Mouse (Mus musculus): Measurements from ENCODE around the gene Panx2. TPM values are rescaled to one million over a fixed set of nuclear protein-coding genes. Genes with fewer than 3 reads are reported as not detected.

Panx2 gene
- total and polyA plus RNA-seq, 3 experiments = not detected

DNA sequence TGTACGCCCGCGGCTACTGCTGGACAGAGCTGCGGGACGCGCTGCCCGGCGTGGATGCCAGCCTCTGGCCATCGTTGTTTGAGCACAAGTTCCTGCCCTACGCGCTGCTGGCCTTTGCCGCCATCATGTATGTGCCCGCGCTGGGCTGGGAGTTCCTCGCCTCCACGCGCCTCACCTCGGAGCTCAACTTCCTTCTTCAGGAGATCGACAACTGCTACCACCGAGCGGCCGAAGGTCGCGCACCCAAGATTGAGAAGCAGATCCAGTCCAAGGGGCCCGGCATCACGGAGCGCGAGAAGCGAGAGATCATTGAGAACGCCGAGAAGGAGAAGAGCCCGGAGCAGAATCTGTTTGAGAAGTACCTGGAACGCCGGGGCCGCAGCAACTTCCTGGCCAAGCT lies 8.1 kb downstream of the Panx2 start:
- TF ChIP-seq CHD2 (IDR thresholded peaks at IDR 0.05; ENCODE audit: low read length) = no peak
- TF ChIP-seq GABPA (IDR thresholded peaks at IDR 0.05; ENCODE audit: insufficient replicate concordance, low read depth, low read length) = no peak
- no peak for TF ChIP-seq RAD21 (IDR thresholded peaks at IDR 0.05; ENCODE audit: low read depth, low read length)
- no peak for TF ChIP-seq RCOR1 (conservative IDR thresholded peaks at IDR 0.05; ENCODE audit: low read depth, low read length)
- no peak for TF ChIP-seq TBP (conservative IDR thresholded peaks at IDR 0.05; ENCODE audit: low read depth, low read length)
- TF ChIP-seq SMC3 (IDR thresholded peaks at IDR 0.05; ENCODE audit: low read depth, low read length) = no peak
- no peak for TF ChIP-seq CTCF (conservative IDR thresholded peaks at IDR 0.05 in 1 of 2, IDR thresholded peaks at IDR 0.05 in 1 of 2; ENCODE audit: low read depth in 2 of 2, low read length in 2 of 2)
- TF ChIP-seq ZMIZ1 (IDR thresholded peaks at IDR 0.05; ENCODE audit: low read depth, low read length) = no peak
- no peak for TF ChIP-seq IRF4 (IDR thresholded peaks at IDR 0.05; ENCODE audit: low read depth, low read length)
- no peak for TF ChIP-seq BHLHE40 (IDR thresholded peaks at IDR 0.05; ENCODE audit: low read depth, low read length)
- no peak for TF ChIP-seq PAX5 (IDR thresholded peaks at IDR 0.05; ENCODE audit: low read length)
- TF ChIP-seq USF1 (IDR thresholded peaks at IDR 0.05; ENCODE audit: low read depth, low read length) = no peak
- TF ChIP-seq ZKSCAN1 (IDR thresholded peaks at IDR 0.05; ENCODE audit: borderline replicate concordance, low read depth, low read length) = no peak
- TF ChIP-seq CHD1 (IDR thresholded peaks at IDR 0.05; ENCODE audit: low read depth, low read length) = no peak
- no peak for TF ChIP-seq MAX (IDR thresholded peaks at IDR 0.05; ENCODE audit: low read length)
- Histone ChIP-seq H3K27ac (ENCODE audit: insufficient read depth, low read depth) (no peak overlapping the region), H3K9ac (ENCODE audit: insufficient read depth, low read depth) (no peak overlapping the region), H3K79me2 (replicated peaks; ENCODE audit: control insufficient read depth, extremely low read depth, insufficient read depth, poor library complexity, severe bottlenecking) (no peaks in the 10 kb centered on the region), H3K4me3 (replicated peaks in 1 of 3; ENCODE audit: low read depth in 2 of 3, low read length in 2 of 3, poor library complexity in 1 of 3) (no peak overlapping the region), H3K4me1 (ENCODE audit: control insufficient read depth in 1 of 2, insufficient read depth in 2 of 2) (0 out of 4 replicates have a peak, but pooled peaks cover 0 to 2% of the 10 kb centered on the region in 2 experiments), H3K27me3 (replicated peaks) (peaks cover 68% of the 10 kb centered on the region), H3K36me3 (replicated peaks in 1 of 2; ENCODE audit: control insufficient read depth in 1 of 2, insufficient read depth in 1 of 2, low read length in 1 of 2) (no peaks in the 10 kb centered on the region), H3K9me3 (replicated peaks; ENCODE audit: low read length) (peaks cover 5% of the 10 kb centered on the region), H3K4me2 (ENCODE audit: insufficient read depth, low read depth, poor library complexity, severe bottlenecking) (no peak overlapping the region)
- no peak for DNase-seq (ENCODE audit: extremely low read depth)
- in situ Hi-C loops (cut with MboI; ENCODE audit: low pct_ligation_motif_present, low pct_unique_long_range_greater_than_20kb, low sequenced_read_pairs) = loop anchor here (25.0 kb wide), 1 partner anchor 105 kb away; the partner anchor contains the start of gene Ttll8
- dilution Hi-C loops (cut with MboI; ENCODE audit: extremely low pct_ligation_motif_present, extremely low pct_unique_long_range_greater_than_20kb, low sequenced_read_pairs) = no loop called here

DNA sequence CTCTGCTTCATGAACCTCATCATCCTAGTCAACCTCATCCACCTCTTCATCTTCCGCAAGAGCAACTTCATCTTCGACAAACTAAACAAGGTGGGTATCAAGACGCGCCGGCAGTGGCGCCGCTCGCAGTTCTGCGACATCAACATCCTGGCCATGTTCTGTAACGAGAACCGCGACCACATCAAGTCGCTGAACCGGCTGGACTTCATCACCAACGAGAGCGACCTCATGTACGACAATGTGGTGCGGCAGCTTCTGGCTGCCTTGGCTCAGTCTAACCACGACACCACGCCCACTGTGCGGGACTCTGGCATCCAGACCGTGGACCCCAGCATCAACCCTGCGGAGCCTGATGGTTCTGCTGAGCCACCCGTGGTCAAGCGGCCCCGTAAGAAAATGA lies 8.7 kb downstream of the Panx2 start:
- TF ChIP-seq PAX5 (IDR thresholded peaks at IDR 0.05; ENCODE audit: low read length) (no peak), GABPA (IDR thresholded peaks at IDR 0.05; ENCODE audit: insufficient replicate concordance, low read depth, low read length) (no peak)
- no peak overlapping the region for H3K4me2 ChIP-seq (ENCODE audit: insufficient read depth, low read depth, poor library complexity, severe bottlenecking)
- no peak for DNase-seq (ENCODE audit: extremely low read depth)
- H3K9ac ChIP-seq (ENCODE audit: insufficient read depth, low read depth) = no peak overlapping the region
- H3K27ac ChIP-seq (ENCODE audit: insufficient read depth, low read depth) = no peak overlapping the region
- no peaks in the 10 kb centered on the region for H3K36me3 ChIP-seq (replicated peaks in 1 of 2; ENCODE audit: control insufficient read depth in 1 of 2, insufficient read depth in 1 of 2, low read length in 1 of 2)
- in situ Hi-C loops (cut with MboI; ENCODE audit: low pct_ligation_motif_present, low pct_unique_long_range_greater_than_20kb, low sequenced_read_pairs) = loop anchor here (25.0 kb wide), 1 partner anchor 106 kb away; the partner anchor contains the start of gene Ttll8
- dilution Hi-C loops (cut with MboI; ENCODE audit: extremely low pct_ligation_motif_present, extremely low pct_unique_long_range_greater_than_20kb, low sequenced_read_pairs) = no loop called here
- no peaks in the 10 kb centered on the region for H3K79me2 ChIP-seq (replicated peaks; ENCODE audit: control insufficient read depth, extremely low read depth, insufficient read depth, poor library complexity, severe bottlenecking)
- peaks cover 68% of the 10 kb centered on the region for H3K27me3 ChIP-seq (replicated peaks)
- peaks cover 5% of the 10 kb centered on the region for H3K9me3 ChIP-seq (replicated peaks; ENCODE audit: low read length)
- H3K4me1 ChIP-seq (ENCODE audit: control insufficient read depth in 1 of 2, insufficient read depth in 2 of 2) = 0 out of 4 replicates have a peak, but pooled peaks cover 0 to 2% of the 10 kb centered on the region in 2 experiments
- H3K4me3 ChIP-seq (replicated peaks in 1 of 3; ENCODE audit: low read depth in 2 of 3, low read length in 2 of 3, poor library complexity in 1 of 3) = no peak overlapping the region
